Mouse (Mus musculus) lung, embryonic 15.5 days (tissue): ENCODE measurements at regions not wholly inside any gene's neighbourhood (a gene's known extent, or its start where the extent isn't known, plus 50 kb on each side); places are given as distances from the start of the nearest gene placed in this dataset.

Source experiments
- ATAC-seq: fragments of 200-750 bp; cut with Nextera tagmentation; 2 replicates; pipeline ENCODE4 v1.8.0; 2017; ENCODE audit warnings: moderate number of reproducible peaks, borderline replicate concordance; ENCODE audit not compliant: low FRiP score, low TSS enrichment; ENCODE audit errors: extremely low read depth
- H3K27ac ChIP-seq: fragments of 300-500 bp; sonication (generic); 2 replicates; pipeline ENCODE4 v1.5.1; 2015; ENCODE audit warnings: moderate library complexity, mild to moderate bottlenecking, inconsistent platforms
- H3K27me3 ChIP-seq: fragments of 300-500 bp; sonication (generic); 2 replicates; pipeline ENCODE4 v1.6.1; 2015; ENCODE audit warnings: inconsistent platforms
- H3K36me3 ChIP-seq: fragments of 300-500 bp; sonication (generic); 2 replicates; pipeline ENCODE4 v1.6.1; 2015; ENCODE audit warnings: inconsistent platforms
- H3K4me1 ChIP-seq: fragments of 300-500 bp; sonication (generic); 2 replicates; pipeline ENCODE4 v1.6.1; 2015; ENCODE audit warnings: inconsistent platforms
- H3K4me2 ChIP-seq: fragments of 300-500 bp; sonication (generic); 2 replicates; pipeline ENCODE4 v1.6.1; 2015; ENCODE audit warnings: inconsistent platforms, mild to moderate bottlenecking, moderate library complexity
- H3K4me3 ChIP-seq: fragments of 300-500 bp; sonication (generic); 2 replicates; pipeline ENCODE4 v1.5.1; 2015; ENCODE audit warnings: mild to moderate bottlenecking, inconsistent platforms
- H3K9ac ChIP-seq: fragments of 300-500 bp; sonication (generic); 2 replicates; pipeline ENCODE4 v1.6.1; 2015; ENCODE audit warnings: inconsistent platforms
- H3K9me3 ChIP-seq: fragments of 300-500 bp; sonication (generic); 2 replicates; pipeline ENCODE4 v1.6.1; 2016; ENCODE audit warnings: inconsistent platforms
- WGBS: fragments of 180-500 bp; shearing (Covaris S2); methylation state at CpG from one replicate; pipeline ENCODE4 v1.1.7; 2015; 5-methylcytosine and 5-hydroxymethylcytosine counted together

GRCm38 (mm10) chr15:59954345-59954744, 62.1 kb downstream of the 4933412E24Rik start:
- Histone ChIP-seq H3K9ac (no peak overlapping the region), H3K9me3 (no peaks in the 10 kb centered on the region), H3K36me3 (no peaks in the 10 kb centered on the region), H3K27me3 (no peaks in the 10 kb centered on the region), H3K4me3 (no peak overlapping the region), H3K4me2 (no peak overlapping the region), H3K27ac (no peak overlapping the region), H3K4me1 (no peaks in the 10 kb centered on the region)
- ATAC-seq = peak; percentile 97
- WGBS = 56% methylated on average over 3 of the region's 3 CpGs

GRCm38 (mm10) chr15:59953857-59954256, 62.6 kb downstream of the 4933412E24Rik start:
- Histone ChIP-seq H3K9me3 (no peaks in the 10 kb centered on the region), H3K27ac (no peak overlapping the region), H3K9ac (no peak overlapping the region), H3K4me3 (no peak overlapping the region), H3K36me3 (no peaks in the 10 kb centered on the region), H3K4me2 (no peak overlapping the region), H3K27me3 (no peaks in the 10 kb centered on the region), H3K4me1 (no peaks in the 10 kb centered on the region)
- WGBS = 31% methylated on average over 4 of the region's 4 CpGs
- peak; percentile 85; the same call in 1 of the 2 replicates for ATAC-seq

GRCm38 (mm10) chr15:59950617-59951216, 65.7 kb downstream of the 4933412E24Rik start:
- Histone ChIP-seq H3K4me3 (no peak overlapping the region), H3K4me2 (no peak overlapping the region), H3K9me3 (no peaks in the 10 kb centered on the region), H3K9ac (no peak overlapping the region), H3K4me1 (no peaks in the 10 kb centered on the region), H3K36me3 (no peaks in the 10 kb centered on the region), H3K27me3 (no peaks in the 10 kb centered on the region), H3K27ac (no peak overlapping the region)
- WGBS = 82% methylated on average over 3 of the region's 3 CpGs
- ATAC-seq = no peak

GRCm38 (mm10) chr15:59945208-59945607, 71.2 kb downstream of the 4933412E24Rik start:
- H3K4me1 ChIP-seq = no peaks in the 10 kb centered on the region
- no peak overlapping the region for H3K4me2 ChIP-seq
- H3K36me3 ChIP-seq = no peaks in the 10 kb centered on the region
- H3K9me3 ChIP-seq = no peaks in the 10 kb centered on the region
- H3K4me3 ChIP-seq = no peak overlapping the region
- H3K27ac ChIP-seq = no peak overlapping the region
- 18% methylated on average over 8 of the region's 8 CpGs for WGBS
- no peak for ATAC-seq
- no peak overlapping the region for H3K9ac ChIP-seq
- H3K27me3 ChIP-seq = 0 out of 2 replicates have a peak, but pooled peaks cover 3% of the 10 kb centered on the region

- Histone ChIP-seq H3K36me3 (no peaks in the 10 kb centered on the region), H3K9me3 (no peaks in the 10 kb centered on the region), H3K9ac (no peak overlapping the region), H3K4me2 (no peak overlapping the region), H3K4me1 (0 out of 2 replicates have a peak, but pooled peaks cover 13% of the 10 kb centered on the region), H3K4me3 (no peak overlapping the region), H3K27ac (no peak overlapping the region), H3K27me3 (no peaks in the 10 kb centered on the region)
- peak; percentile 52; the same call in 1 of the 2 replicates for ATAC-seq
- WGBS = 15% methylated on average over 5 of the region's 5 CpGs
Observed at GRCm38 (mm10) chr15:59936486-59936885, 79.9 kb downstream of the 4933412E24Rik start.

GRCm38 (mm10) chr15:59913860-59914259, 102.6 kb downstream of the 4933412E24Rik start:
- H3K9ac ChIP-seq = no peak overlapping the region
- H3K27ac ChIP-seq = no peak overlapping the region
- H3K4me3 ChIP-seq = no peak overlapping the region
- H3K4me1 ChIP-seq = no peaks in the 10 kb centered on the region
- ATAC-seq = no peak
- H3K9me3 ChIP-seq = no peaks in the 10 kb centered on the region
- no peak overlapping the region for H3K4me2 ChIP-seq
- H3K36me3 ChIP-seq = no peaks in the 10 kb centered on the region
- WGBS = 38% methylated on average over 4 of the region's 4 CpGs
- H3K27me3 ChIP-seq = no peaks in the 10 kb centered on the region

GRCm38 (mm10) chr15:59908300-59908699, 108.1 kb downstream of the 4933412E24Rik start:
- H3K27me3 ChIP-seq = no peaks in the 10 kb centered on the region
- H3K36me3 ChIP-seq = no peaks in the 10 kb centered on the region
- H3K4me1 ChIP-seq = no peaks in the 10 kb centered on the region
- no peak for ATAC-seq
- H3K4me3 ChIP-seq = no peak overlapping the region
- WGBS = 78% methylated on average over 2 of the region's 2 CpGs
- no peak overlapping the region for H3K4me2 ChIP-seq
- no peak overlapping the region for H3K9ac ChIP-seq
- no peaks in the 10 kb centered on the region for H3K9me3 ChIP-seq
- no peak overlapping the region for H3K27ac ChIP-seq

- Histone ChIP-seq H3K4me2 (no peak overlapping the region), H3K4me3 (no peak overlapping the region), H3K36me3 (no peaks in the 10 kb centered on the region), H3K9me3 (no peaks in the 10 kb centered on the region), H3K27me3 (no peaks in the 10 kb centered on the region), H3K27ac (no peak overlapping the region), H3K4me1 (no peaks in the 10 kb centered on the region), H3K9ac (no peak overlapping the region)
- ATAC-seq = no peak
- WGBS = 69% methylated on average over 9 of the region's 9 CpGs
Observed at GRCm38 (mm10) chr15:59905832-59906797, 110.3 kb downstream of the 4933412E24Rik start.

- no peaks in the 10 kb centered on the region for H3K36me3 ChIP-seq
- no peak overlapping the region for H3K4me2 ChIP-seq
- no peak overlapping the region for H3K4me3 ChIP-seq
- H3K4me1 ChIP-seq = no peaks in the 10 kb centered on the region
- no peaks in the 10 kb centered on the region for H3K27me3 ChIP-seq
- ATAC-seq = no peak
- H3K9ac ChIP-seq = no peak overlapping the region
- 43% methylated on average over 5 of the region's 5 CpGs for WGBS
- H3K27ac ChIP-seq = no peak overlapping the region
- H3K9me3 ChIP-seq = no peaks in the 10 kb centered on the region
Observed at GRCm38 (mm10) chr15:59904741-59905140, 111.7 kb downstream of the 4933412E24Rik start.

- H3K4me3 ChIP-seq = no peak overlapping the region
- H3K9ac ChIP-seq = no peak overlapping the region
- H3K27ac ChIP-seq = no peak overlapping the region
- WGBS = 87% methylated on average over 2 of the region's 2 CpGs
- no peaks in the 10 kb centered on the region for H3K36me3 ChIP-seq
- no peaks in the 10 kb centered on the region for H3K9me3 ChIP-seq
- H3K4me1 ChIP-seq = no peaks in the 10 kb centered on the region
- H3K4me2 ChIP-seq = no peak overlapping the region
- no peaks in the 10 kb centered on the region for H3K27me3 ChIP-seq
- no peak for ATAC-seq
Observed at GRCm38 (mm10) chr15:59888996-59889395, 127.4 kb downstream of the 4933412E24Rik start.

GRCm38 (mm10) chr15:59888131-59888459, 128.3 kb downstream of the 4933412E24Rik start:
- no peak overlapping the region for H3K27ac ChIP-seq
- WGBS = 32% methylated on average over 2 of the region's 2 CpGs
- ATAC-seq = no peak

More at GRCm38 (mm10) chr15:59888131-59888459, 128.3 kb downstream of the 4933412E24Rik start:
- Histone ChIP-seq H3K9ac (no peak overlapping the region), H3K27me3 (no peaks in the 10 kb centered on the region), H3K4me2 (no peak overlapping the region), H3K4me3 (no peak overlapping the region), H3K4me1 (no peaks in the 10 kb centered on the region), H3K36me3 (no peaks in the 10 kb centered on the region), H3K9me3 (no peaks in the 10 kb centered on the region)
